Mouse (Mus musculus): ENCODE data around the gene 4933409G03Rik.
"Not testable (repeated sequence)": the region's sequence is repeated elsewhere in the genome, so short reads cannot be mapped to it uniquely, and the experiment has no call there.

4933409G03Rik gene

DNA sequence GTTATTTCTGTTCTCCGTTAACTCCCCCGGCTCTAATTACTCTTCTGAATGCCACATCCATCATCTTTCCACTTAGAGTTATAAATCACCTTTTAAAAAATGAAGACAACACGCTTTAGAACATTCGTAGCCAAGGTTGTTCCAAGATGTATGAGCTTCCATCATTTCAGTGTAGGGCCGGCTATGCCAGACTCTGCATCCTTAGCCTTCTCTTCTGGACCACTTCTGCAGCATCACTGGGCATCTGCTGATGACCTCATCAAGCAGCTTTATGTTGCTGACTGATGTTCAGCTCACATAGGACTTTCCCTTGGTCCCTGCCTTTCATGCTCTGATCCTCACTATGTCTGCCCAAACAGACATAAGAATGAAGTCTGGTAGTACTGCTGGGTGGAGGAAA is at the start of gene 4933409G03Rik:
Gene 4933409G03Rik (plus strand): TSS at position 301 of the 400 bp plus-strand sequence.
- no peak for DNase-seq (ENCODE audit: low read depth)

- DNase-seq (ENCODE audit: low read depth): no peak
These were observed 38.0 kb upstream of the 4933409G03Rik start for GRCm38 (mm10) chr2:68544190-68544589.

DNA sequence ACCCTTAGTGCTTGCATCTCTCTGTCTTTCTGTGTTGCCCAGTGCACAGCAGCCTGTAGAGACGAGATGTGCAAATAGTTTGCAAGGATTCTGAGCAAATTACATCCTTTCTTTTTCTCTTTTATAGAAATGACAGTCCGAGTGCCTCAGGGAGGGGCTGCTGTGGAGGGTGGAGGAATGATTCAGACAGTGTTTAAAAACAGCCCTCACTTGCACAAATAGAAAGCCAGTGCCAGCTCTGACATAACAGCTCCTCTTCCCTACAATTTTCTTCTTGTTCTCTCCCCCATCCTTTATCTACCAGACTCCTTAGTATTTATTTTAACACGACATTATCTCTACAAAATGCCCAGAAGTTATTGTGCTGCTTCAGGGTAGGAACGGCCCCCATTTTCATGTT is 21.4 kb upstream of the 4933409G03Rik start:
- DNase-seq (ENCODE audit: low read depth): no peak

- peak; percentile 54 for DNase-seq (ENCODE audit: low read depth)
These were observed 18.9 kb upstream of the 4933409G03Rik start for GRCm38 (mm10) chr2:68563331-68563730.

DNA sequence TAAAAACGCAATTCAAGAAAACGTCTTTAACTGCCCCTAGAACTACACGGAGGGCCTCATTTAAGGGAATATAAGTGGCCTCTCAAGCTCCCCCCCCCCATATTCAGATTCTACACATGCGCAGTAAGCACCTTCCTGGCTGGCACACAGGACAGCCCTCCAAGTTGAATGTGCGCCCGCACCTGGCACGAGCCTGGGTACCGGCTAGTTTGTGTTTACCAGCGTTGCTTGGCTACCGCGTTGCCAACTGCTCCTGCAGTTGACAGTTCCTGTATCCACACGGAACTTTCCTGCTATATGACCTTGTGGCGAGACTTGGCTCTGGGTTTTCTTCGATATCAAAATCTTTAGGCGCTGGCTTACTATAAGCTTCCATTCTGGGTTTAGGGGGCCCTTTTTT is 13.9 kb upstream of the 4933409G03Rik start:
- DNase-seq (ENCODE audit: low read depth): no peak

DNA sequence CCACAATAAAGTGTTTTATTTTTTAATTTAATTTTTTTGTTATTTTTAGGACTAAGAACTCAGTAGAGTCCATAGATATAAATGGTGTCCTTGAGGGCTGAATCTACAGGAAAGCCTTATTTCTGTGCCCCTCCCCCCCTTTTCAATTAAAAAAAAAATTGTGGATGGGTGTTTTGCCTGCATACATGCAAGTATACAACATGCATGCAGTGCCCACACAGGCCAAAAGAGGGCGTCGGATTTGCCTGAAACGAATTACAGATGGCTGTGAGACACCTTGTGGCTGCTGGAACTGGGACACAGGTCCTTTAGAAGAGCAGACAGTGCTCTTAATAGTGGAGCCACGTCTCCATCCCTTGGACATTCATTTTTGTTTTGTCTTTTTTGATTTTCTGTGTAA is 9.9 kb upstream of the 4933409G03Rik start:
- DNase-seq (ENCODE audit: low read depth): peak; percentile 43

GRCm38 (mm10) chr2:68592765-68593164 is 10.6 kb downstream of the 4933409G03Rik start:
- DNase-seq (ENCODE audit: low read depth): no peak

GRCm38 (mm10) chr2:68656186-68656585 is 74.0 kb downstream of the 4933409G03Rik start, which contains the start of gene 4932414N04Rik:
Gene 4932414N04Rik (plus strand): TSS chr2:68656486.
- DNase-seq (ENCODE audit: low read depth): not testable (repeated sequence)
